Mouse (Mus musculus) kidney, embryonic 16.5 days (tissue): ENCODE data around the gene Retreg1. TPM values are rescaled to one million over a fixed set of nuclear protein-coding genes. Genes with fewer than 3 reads are reported as not detected.
A peak's percentile ranks its signal among the peaks of the same experiment; 100 is the strongest.

Experiments used
- ATAC-seq: fragments of 200-750 bp; cut with Nextera tagmentation; 2 replicates; pipeline ENCODE4 v1.8.0; 2017; ENCODE audit warnings: moderate TSS enrichment; ENCODE audit not compliant: low FRiP score, low TSS enrichment
- H3K27ac ChIP-seq: fragments of 300-500 bp; sonication (generic); 2 replicates; pipeline ENCODE4 v1.5.1; 2014; ENCODE audit warnings: low read length
- H3K27me3 ChIP-seq: fragments of 300-500 bp; sonication (generic); 2 replicates; pipeline ENCODE4 v1.6.1; 2014; ENCODE audit warnings: low read length, control low read depth, mixed read lengths; ENCODE audit not compliant: insufficient read depth
- H3K36me3 ChIP-seq: fragments of 300-500 bp; sonication (generic); 2 replicates; pipeline ENCODE4 v1.6.1; 2014; ENCODE audit warnings: low read length, control low read depth, mixed read lengths; ENCODE audit not compliant: insufficient read depth
- H3K4me1 ChIP-seq: fragments of 300-500 bp; sonication (generic); 2 replicates; pipeline ENCODE4 v1.6.1; 2014; ENCODE audit warnings: low read length, control low read depth, mixed read lengths; ENCODE audit not compliant: insufficient read depth
- H3K4me2 ChIP-seq: fragments of 300-500 bp; sonication (generic); replicated peaks from 2 replicates; pipeline ENCODE4 v1.6.1; 2014; ENCODE audit warnings: low read depth, low read length
- H3K4me3 ChIP-seq: fragments of 300-500 bp; sonication (generic); 2 replicates; pipeline ENCODE4 v1.5.1; 2014; ENCODE audit warnings: mild to moderate bottlenecking, low read length
- H3K9ac ChIP-seq: fragments of 300-500 bp; sonication (generic); replicated peaks from 2 replicates; pipeline ENCODE4 v1.6.1; 2014; ENCODE audit warnings: low read length
- H3K9me3 ChIP-seq: fragments of 300-500 bp; sonication (generic); 2 replicates; pipeline ENCODE4 v1.6.1; 2016; ENCODE audit warnings: low read length, control low read depth
- WGBS: fragments of 180-500 bp; shearing (Covaris S2); extraction: QIAGEN DNeasy Blood & Tissue Kit; methylation state at CpG from one replicate; pipeline ENCODE4 v1.1.7; 2014; 5-methylcytosine and 5-hydroxymethylcytosine counted together
- polyA plus RNA-seq: library from polyadenylated mRNA; unstranded; fragments of >200 nt; fragmentation: Nextera tagmentation; extraction: Ambion mirVana; gene quantifications from 2 replicates; pipeline ENCODE4 v1.2.1, GENCODE M21; 2015

The Retreg1 gene
- polyA plus RNA-seq, 1 experiment from 2014 or later = 21.5 TPM

- H3K27ac ChIP-seq = no peak overlapping the region
- WGBS = 80% methylated on average over 21 of the region's 21 CpGs
Observed at GRCm38 (mm10) chr15:25805336-25806110, 37.5 kb upstream of the Retreg1 start.

GRCm38 (mm10) chr15:25806363-25806762, 36.6 kb upstream of the Retreg1 start:
- Histone ChIP-seq H3K36me3 (peaks cover 89% of the 10 kb centered on the region), H3K27ac (no peak overlapping the region), H3K9ac (no peak overlapping the region), H3K9me3 (no peaks in the 10 kb centered on the region), H3K4me1 (peaks cover 2% of the 10 kb centered on the region; the same call in 1 of the 2 replicates), H3K27me3 (no peaks in the 10 kb centered on the region), H3K4me2 (no peak overlapping the region), H3K4me3 (no peak overlapping the region)
- WGBS = 94% methylated on average over 17 of the region's 17 CpGs
- ATAC-seq = no peak

More at GRCm38 (mm10) chr15:25805336-25806110, 37.5 kb upstream of the Retreg1 start:
- no peaks in the 10 kb centered on the region for H3K9me3 ChIP-seq
- no peaks in the 10 kb centered on the region for H3K27me3 ChIP-seq
- peaks cover 2% of the 10 kb centered on the region; the same call in 1 of the 2 replicates for H3K4me1 ChIP-seq
- peaks cover 89% of the 10 kb centered on the region for H3K36me3 ChIP-seq
- no peak overlapping the region for H3K9ac ChIP-seq
- no peak overlapping the region for H3K4me3 ChIP-seq
- H3K4me2 ChIP-seq = no peak overlapping the region
- peak; percentile 7; the same call in 1 of the 2 replicates for ATAC-seq

- H3K4me3 ChIP-seq = no peak overlapping the region
- ATAC-seq = no peak
Observed at GRCm38 (mm10) chr15:25806878-25807277, 36.1 kb upstream of the Retreg1 start.

GRCm38 (mm10) chr15:25808677-25809460, 34.1 kb upstream of the Retreg1 start:
- Histone ChIP-seq H3K4me1 (peaks cover 7% of the 10 kb centered on the region; the same call in 1 of the 2 replicates), H3K27ac (no peak overlapping the region), H3K9me3 (no peaks in the 10 kb centered on the region), H3K9ac (no peak overlapping the region), H3K4me2 (no peak overlapping the region), H3K4me3 (no peak overlapping the region), H3K36me3 (peaks cover 93% of the 10 kb centered on the region), H3K27me3 (no peaks in the 10 kb centered on the region)
- WGBS = 89% methylated on average over 20 of the region's 20 CpGs
- no peak for ATAC-seq

More at GRCm38 (mm10) chr15:25806878-25807277, 36.1 kb upstream of the Retreg1 start:
- WGBS = 91% methylated on average over 9 of the region's 9 CpGs
- Histone ChIP-seq H3K27me3 (no peaks in the 10 kb centered on the region), H3K27ac (no peak overlapping the region), H3K9me3 (no peaks in the 10 kb centered on the region), H3K4me2 (no peak overlapping the region), H3K36me3 (peaks cover 88% of the 10 kb centered on the region), H3K9ac (no peak overlapping the region), H3K4me1 (peaks cover 2% of the 10 kb centered on the region; the same call in 1 of the 2 replicates)

GRCm38 (mm10) chr15:25809669-25810068, 33.3 kb upstream of the Retreg1 start:
- H3K36me3 ChIP-seq = peaks cover 91% of the 10 kb centered on the region
- H3K27ac ChIP-seq = no peak overlapping the region
- H3K4me2 ChIP-seq = no peak overlapping the region
- no peak for ATAC-seq
- no peak overlapping the region for H3K9ac ChIP-seq
- H3K4me3 ChIP-seq = no peak overlapping the region
- no peaks in the 10 kb centered on the region for H3K27me3 ChIP-seq
- H3K9me3 ChIP-seq = 0 out of 2 replicates have a peak, but pooled peaks cover 2% of the 10 kb centered on the region
- peaks cover 7% of the 10 kb centered on the region; the same call in 1 of the 2 replicates for H3K4me1 ChIP-seq
- 76% methylated on average over 6 of the region's 6 CpGs for whole genome bisulfite sequencing

GRCm38 (mm10) chr15:25811834-25812250, 31.1 kb upstream of the Retreg1 start:
- ATAC-seq = peak; percentile 56
- H3K4me1 ChIP-seq = peaks cover 7% of the 10 kb centered on the region; the same call in 1 of the 2 replicates

GRCm38 (mm10) chr15:25812479-25812878, 30.5 kb upstream of the Retreg1 start:
- Histone ChIP-seq H3K36me3 (peaks cover 76% of the 10 kb centered on the region), H3K27ac (peak overlapping the region; percentile 21; the same call in 1 of the 2 replicates)
- WGBS = 49% methylated on average over 12 of the region's 12 CpGs

More at GRCm38 (mm10) chr15:25811834-25812250, 31.1 kb upstream of the Retreg1 start:
- 68% methylated on average over 11 of the region's 11 CpGs for WGBS
- H3K27ac ChIP-seq = peak overlapping the region; percentile 21; the same call in 1 of the 2 replicates
- no peak overlapping the region for H3K9ac ChIP-seq
- no peak overlapping the region for H3K4me2 ChIP-seq
- H3K27me3 ChIP-seq = no peaks in the 10 kb centered on the region
- H3K36me3 ChIP-seq = peaks cover 81% of the 10 kb centered on the region
- no peak overlapping the region for H3K4me3 ChIP-seq
- 0 out of 2 replicates have a peak, but pooled peaks cover 2% of the 10 kb centered on the region for H3K9me3 ChIP-seq

GRCm38 (mm10) chr15:25814535-25814934, 28.4 kb upstream of the Retreg1 start:
- Histone ChIP-seq H3K4me1 (peaks cover 7% of the 10 kb centered on the region; the same call in 1 of the 2 replicates), H3K36me3 (peaks cover 56% of the 10 kb centered on the region), H3K9ac (no peak overlapping the region), H3K9me3 (0 out of 2 replicates have a peak, but pooled peaks cover 2% of the 10 kb centered on the region), H3K4me2 (no peak overlapping the region), H3K27ac (no peak overlapping the region), H3K27me3 (no peaks in the 10 kb centered on the region), H3K4me3 (no peak overlapping the region)
- WGBS = 86% methylated on average over 3 of the region's 3 CpGs
- ATAC-seq = no peak

More at GRCm38 (mm10) chr15:25812479-25812878, 30.5 kb upstream of the Retreg1 start:
- H3K4me2 ChIP-seq = peak overlapping the region; percentile 17; the same call in 1 of the 2 replicates
- ATAC-seq = 0 out of 2 replicates have a peak, but pooled peaks have one; percentile 44
- no peak overlapping the region for H3K4me3 ChIP-seq
- no peaks in the 10 kb centered on the region for H3K27me3 ChIP-seq
- no peak overlapping the region for H3K9ac ChIP-seq
- H3K9me3 ChIP-seq = 0 out of 2 replicates have a peak, but pooled peaks cover 2% of the 10 kb centered on the region
- H3K4me1 ChIP-seq = peaks cover 7% of the 10 kb centered on the region; the same call in 1 of the 2 replicates

- Histone ChIP-seq H3K4me3 (no peak overlapping the region), H3K27me3 (no peaks in the 10 kb centered on the region), H3K36me3 (peaks cover 30% of the 10 kb centered on the region), H3K4me2 (no peak overlapping the region), H3K27ac (no peak overlapping the region), H3K9ac (no peak overlapping the region), H3K9me3 (peaks cover 12% of the 10 kb centered on the region), H3K4me1 (peaks cover 3% of the 10 kb centered on the region; the same call in 1 of the 2 replicates)
- WGBS = 92% methylated on average over 2 of the region's 2 CpGs
- ATAC-seq = no peak
Observed at GRCm38 (mm10) chr15:25817191-25817590, 25.8 kb upstream of the Retreg1 start.
